Mouse (Mus musculus): ENCODE results near the gene Ttc21b.
A peak's percentile ranks its signal among the peaks of the same experiment; 100 is the strongest.
"Not testable (repeated sequence)": the region's sequence is repeated elsewhere in the genome, so short reads cannot be mapped to it uniquely, and the experiment has no call there.

Gene Ttc21b

GRCm38 (mm10) chr2:66256220-66257131, at the start of gene Ttc21b:
Ttc21b (minus strand) TSS chr2:66256617.
- peak; percentile 96 to 99 for DNase-seq (ENCODE audit: low spot score in 2 of 2)

- no peak for DNase-seq (ENCODE audit: low spot score in 2 of 2)
These were observed 16.1 kb upstream of the Ttc21b start for GRCm38 (mm10) chr2:66272551-66272950.

- DNase-seq (ENCODE audit: low spot score in 2 of 2): no peak
These were observed 12.4 kb downstream of the Ttc21b start for GRCm38 (mm10) chr2:66244013-66244412.

- DNase-seq (ENCODE audit: low spot score in 2 of 2): no peak
These were observed 16.1 kb downstream of the Ttc21b start for GRCm38 (mm10) chr2:66240334-66240733.

- no peak for DNase-seq (ENCODE audit: low spot score in 2 of 2)
These were observed 17.5 kb downstream of the Ttc21b start for GRCm38 (mm10) chr2:66238886-66239285.

- DNase-seq (ENCODE audit: low spot score in 2 of 2): no peak
These were observed 35.5 kb downstream of the Ttc21b start for GRCm38 (mm10) chr2:66220954-66221353.

- DNase-seq (ENCODE audit: low spot score in 2 of 2): no peak
These were observed 46.5 kb downstream of the Ttc21b start for GRCm38 (mm10) chr2:66209875-66210274.

- no peak for DNase-seq (ENCODE audit: low spot score in 2 of 2)
These were observed 47.1 kb downstream of the Ttc21b start for GRCm38 (mm10) chr2:66209353-66209752.

- no peak for DNase-seq (ENCODE audit: low spot score in 2 of 2)
These were observed 49.6 kb downstream of the Ttc21b start for GRCm38 (mm10) chr2:66206796-66207195.

GRCm38 (mm10) chr2:66204218-66204617, 52.2 kb downstream of the Ttc21b start:
- DNase-seq (ENCODE audit: low spot score in 2 of 2): no peak

GRCm38 (mm10) chr2:66200195-66200594, 56.2 kb downstream of the Ttc21b start:
- no peak for DNase-seq (ENCODE audit: low spot score in 2 of 2)

GRCm38 (mm10) chr2:66191691-66192100, 64.7 kb downstream of the Ttc21b start:
- DNase-seq (ENCODE audit: low spot score in 2 of 2): no peak

- DNase-seq (ENCODE audit: low spot score in 2 of 2): no peak
These were observed 66.3 kb downstream of the Ttc21b start for GRCm38 (mm10) chr2:66190157-66190556.

- not testable (repeated sequence) for DNase-seq (ENCODE audit: low spot score in 2 of 2)
These were observed 67.2 kb downstream of the Ttc21b start for GRCm38 (mm10) chr2:66189197-66189596.

- DNase-seq (ENCODE audit: low spot score in 2 of 2): no peak
These were observed 68.9 kb downstream of the Ttc21b start for GRCm38 (mm10) chr2:66187520-66187919.

GRCm38 (mm10) chr2:66184431-66185164, 71.8 kb downstream of the Ttc21b start:
- no peak for DNase-seq (ENCODE audit: low spot score in 2 of 2)

GRCm38 (mm10) chr2:66180293-66180692, 76.1 kb downstream of the Ttc21b start:
- peak; percentile 50 to 52 for DNase-seq (ENCODE audit: low spot score in 2 of 2)

- no peak for DNase-seq (ENCODE audit: low spot score in 2 of 2)
These were observed 76.6 kb downstream of the Ttc21b start for GRCm38 (mm10) chr2:66179782-66180181.

GRCm38 (mm10) chr2:66178848-66179215, 77.6 kb downstream of the Ttc21b start:
- no peak for DNase-seq (ENCODE audit: low spot score in 2 of 2)

GRCm38 (mm10) chr2:66177886-66178847, 78.2 kb downstream of the Ttc21b start:
- peak in 1 of 2 experiments; percentile 56 for DNase-seq (ENCODE audit: low spot score in 2 of 2)

- DNase-seq (ENCODE audit: low spot score in 2 of 2): no peak
These were observed 79.4 kb downstream of the Ttc21b start for GRCm38 (mm10) chr2:66177017-66177416.

- DNase-seq (ENCODE audit: low spot score in 2 of 2): no peak
These were observed 83.3 kb downstream of the Ttc21b start for GRCm38 (mm10) chr2:66173134-66173533.

Data from frontal cortex, postnatal 36 days (tissue).